Mouse (Mus musculus): ENCODE results near the gene Ly6g6f. TPM values are rescaled to one million over a fixed set of nuclear protein-coding genes. Genes with fewer than 3 reads are reported as not detected.

Gene Ly6g6f
- polyA plus RNA-seq, 1 experiment from 2014 or later = 0.23 TPM

DNA sequence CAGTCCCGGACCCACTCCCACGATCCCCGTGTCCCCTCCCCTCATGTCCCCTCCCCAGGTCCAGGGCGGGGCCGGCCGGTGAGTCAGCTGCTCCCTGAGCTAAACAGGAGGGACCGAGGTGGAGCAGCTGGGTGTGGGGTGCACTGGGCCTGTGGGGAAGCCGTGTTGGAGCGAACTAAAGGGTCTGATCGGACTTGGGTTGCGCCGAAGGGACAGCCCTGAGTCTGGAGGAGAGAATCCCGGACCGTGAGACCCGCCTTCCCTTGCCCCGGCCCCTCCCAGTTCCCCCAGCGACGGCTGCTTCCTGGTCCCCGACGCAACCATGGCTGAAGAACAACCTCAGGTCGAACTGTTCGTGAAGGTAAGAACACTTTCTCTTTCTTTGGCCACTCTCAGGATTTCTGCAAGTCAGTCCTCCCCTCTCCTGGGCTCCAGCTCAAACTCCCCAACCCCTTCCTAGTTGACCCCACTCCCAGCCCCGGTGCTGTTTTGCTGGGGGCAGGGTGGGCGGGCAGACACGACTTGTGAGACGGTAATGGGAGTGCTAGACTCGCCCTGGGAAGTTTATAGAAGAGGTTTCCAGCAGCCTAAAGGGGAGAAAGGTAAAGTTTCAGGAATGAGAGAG is 35.2 kb downstream of the Ly6g6f start:
- peak overlapping the region; percentile 100 for H3K27ac ChIP-seq (ENCODE audit: low read length)
- ATAC-seq = peak; percentile 18
- no peaks in the 10 kb centered on the region for H3K27me3 ChIP-seq (replicated peaks; ENCODE audit: control insufficient read depth, insufficient read depth, low read length)
- peak overlapping the region; percentile 87 for H3K9ac ChIP-seq (ENCODE audit: low read depth, low read length)
- peak overlapping the region; percentile 87 for H3K4me2 ChIP-seq (ENCODE audit: low read depth, low read length)
- H3K36me3 ChIP-seq (ENCODE audit: control insufficient read depth, insufficient read depth, low read length) = peaks cover 18% of the 10 kb centered on the region
- under 1% methylated on average over 27 of the region's 27 CpGs for WGBS
- peak overlapping the region; percentile 79 for H3K4me3 ChIP-seq (ENCODE audit: low read length)
- peaks cover 43% of the 10 kb centered on the region for H3K4me1 ChIP-seq (ENCODE audit: control insufficient read depth, insufficient read depth, low read length)
- H3K9me3 ChIP-seq (ENCODE audit: control insufficient read depth, low read length) = no peaks in the 10 kb centered on the region

GRCm38 (mm10) chr17:35049561-35050016 is 35.8 kb downstream of the Ly6g6f start, which contains the start of gene Clic1:
TSS of gene Clic1 (plus strand) at chr17:35049966.
- Histone ChIP-seq H3K4me1 (ENCODE audit: control insufficient read depth, insufficient read depth, low read length) (peaks cover 44% of the 10 kb centered on the region), H3K27ac (ENCODE audit: low read length) (peak within 1 kb of the TSS; percentile 100), H3K27me3 (replicated peaks; ENCODE audit: control insufficient read depth, insufficient read depth, low read length) (no peaks in the 10 kb centered on the region), H3K4me2 (ENCODE audit: low read depth, low read length) (peak within 1 kb of the TSS; percentile 87), H3K36me3 (ENCODE audit: control insufficient read depth, insufficient read depth, low read length) (peaks cover 13% of the 10 kb centered on the region), H3K4me3 (ENCODE audit: low read length) (peak within 1 kb of the TSS; percentile 79), H3K9ac (ENCODE audit: low read depth, low read length) (peak within 1 kb of the TSS; percentile 87), H3K9me3 (ENCODE audit: control insufficient read depth, low read length) (no peaks in the 10 kb centered on the region)
- 2% methylated on average over 11 of the region's 11 CpGs for WGBS
- peak; percentile 37 for ATAC-seq

GRCm38 (mm10) chr17:35048932-35049440 is 36.4 kb downstream of the Ly6g6f start:
- no peak for ATAC-seq

GRCm38 (mm10) chr17:35048149-35048931 is 37.1 kb downstream of the Ly6g6f start:
- Histone ChIP-seq H3K4me2 (ENCODE audit: low read depth, low read length) (peak overlapping the region; percentile 87), H3K9ac (ENCODE audit: low read depth, low read length) (peak overlapping the region; percentile 57), H3K9me3 (ENCODE audit: control insufficient read depth, low read length) (no peaks in the 10 kb centered on the region), H3K27ac (ENCODE audit: low read length) (peak overlapping the region; percentile 100), H3K36me3 (ENCODE audit: control insufficient read depth, insufficient read depth, low read length) (0 out of 2 replicates have a peak, but pooled peaks cover 5% of the 10 kb centered on the region), H3K4me3 (ENCODE audit: low read length) (peak overlapping the region; percentile 27), H3K4me1 (ENCODE audit: control insufficient read depth, insufficient read depth, low read length) (peaks cover 51% of the 10 kb centered on the region), H3K27me3 (replicated peaks; ENCODE audit: control insufficient read depth, insufficient read depth, low read length) (no peaks in the 10 kb centered on the region)
- WGBS = 27% methylated on average over 11 of the region's 11 CpGs
- peak; percentile 13 for ATAC-seq

More at GRCm38 (mm10) chr17:35048932-35049440, 36.4 kb downstream of the Ly6g6f start:
- no peaks in the 10 kb centered on the region for H3K9me3 ChIP-seq (ENCODE audit: control insufficient read depth, low read length)
- 63% methylated on average over 5 of the region's 5 CpGs for WGBS
- H3K27me3 ChIP-seq (replicated peaks; ENCODE audit: control insufficient read depth, insufficient read depth, low read length) = no peaks in the 10 kb centered on the region
- peak overlapping the region; percentile 100 for H3K27ac ChIP-seq (ENCODE audit: low read length)
- H3K4me3 ChIP-seq (ENCODE audit: low read length) = no peak overlapping the region
- H3K4me1 ChIP-seq (ENCODE audit: control insufficient read depth, insufficient read depth, low read length) = peaks cover 51% of the 10 kb centered on the region
- peaks cover 9% of the 10 kb centered on the region for H3K36me3 ChIP-seq (ENCODE audit: control insufficient read depth, insufficient read depth, low read length)
- peak overlapping the region; percentile 87; the same call in 1 of the 2 replicates for H3K4me2 ChIP-seq (ENCODE audit: low read depth, low read length)
- H3K9ac ChIP-seq (ENCODE audit: low read depth, low read length) = peak overlapping the region; percentile 87

DNA sequence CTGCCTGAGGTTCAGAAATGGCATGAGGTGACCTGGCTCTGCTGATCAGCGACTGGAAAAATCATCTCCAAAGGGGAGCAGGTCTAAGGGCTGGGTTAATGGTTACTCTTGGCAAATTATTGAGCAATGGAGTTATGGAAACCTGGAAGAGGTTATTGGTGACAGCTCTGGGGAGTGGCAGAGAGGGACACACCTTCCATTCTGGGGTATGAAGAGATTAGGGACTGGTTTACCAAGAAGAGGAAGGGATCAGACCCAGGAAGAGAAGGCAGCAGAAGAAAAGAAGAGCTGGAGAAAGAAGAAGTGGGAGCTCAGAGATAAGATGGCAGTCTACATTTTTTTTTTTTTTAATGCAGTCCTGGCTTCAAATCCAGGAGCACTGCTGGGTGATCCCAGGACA is 37.7 kb downstream of the Ly6g6f start:
- peak; percentile 39 for ATAC-seq
- H3K27me3 ChIP-seq (replicated peaks; ENCODE audit: control insufficient read depth, insufficient read depth, low read length) = no peaks in the 10 kb centered on the region
- H3K9me3 ChIP-seq (ENCODE audit: control insufficient read depth, low read length) = no peaks in the 10 kb centered on the region
- H3K4me1 ChIP-seq (ENCODE audit: control insufficient read depth, insufficient read depth, low read length) = peaks cover 47% of the 10 kb centered on the region
- peak overlapping the region; percentile 100 for H3K27ac ChIP-seq (ENCODE audit: low read length)
- H3K4me3 ChIP-seq (ENCODE audit: low read length) = peak overlapping the region; percentile 27
- 31% methylated on average over 1 of the region's 1 CpGs for WGBS
- H3K36me3 ChIP-seq (ENCODE audit: control insufficient read depth, insufficient read depth, low read length) = 0 out of 2 replicates have a peak, but pooled peaks cover under 1% of the 10 kb centered on the region
- peak overlapping the region; percentile 54 for H3K4me2 ChIP-seq (ENCODE audit: low read depth, low read length)
- peak overlapping the region; percentile 57 for H3K9ac ChIP-seq (ENCODE audit: low read depth, low read length)

- Histone ChIP-seq H3K4me3 (ENCODE audit: low read length) (peak within 1 kb of the TSS; percentile 68), H3K27ac (ENCODE audit: low read length) (peak within 1 kb of the TSS; percentile 100), H3K9ac (ENCODE audit: low read depth, low read length) (peak within 1 kb of the TSS; percentile 93), H3K4me2 (ENCODE audit: low read depth, low read length) (peak within 1 kb of the TSS; percentile 100), H3K27me3 (replicated peaks; ENCODE audit: control insufficient read depth, insufficient read depth, low read length) (no peaks in the 10 kb centered on the region), H3K4me1 (ENCODE audit: control insufficient read depth, insufficient read depth, low read length) (peaks cover 40% of the 10 kb centered on the region), H3K9me3 (ENCODE audit: control insufficient read depth, low read length) (no peaks in the 10 kb centered on the region), H3K36me3 (ENCODE audit: control insufficient read depth, insufficient read depth, low read length) (no peaks in the 10 kb centered on the region)
- peak; percentile 87 for ATAC-seq
- WGBS = 2% methylated on average over 32 of the region's 33 CpGs
Measured at GRCm38 (mm10) chr17:35046681-35047455, 38.5 kb downstream of the Ly6g6f start, which contains the start of gene Msh5. TSS of gene Msh5 (minus strand) at chr17:35046745.

DNA sequence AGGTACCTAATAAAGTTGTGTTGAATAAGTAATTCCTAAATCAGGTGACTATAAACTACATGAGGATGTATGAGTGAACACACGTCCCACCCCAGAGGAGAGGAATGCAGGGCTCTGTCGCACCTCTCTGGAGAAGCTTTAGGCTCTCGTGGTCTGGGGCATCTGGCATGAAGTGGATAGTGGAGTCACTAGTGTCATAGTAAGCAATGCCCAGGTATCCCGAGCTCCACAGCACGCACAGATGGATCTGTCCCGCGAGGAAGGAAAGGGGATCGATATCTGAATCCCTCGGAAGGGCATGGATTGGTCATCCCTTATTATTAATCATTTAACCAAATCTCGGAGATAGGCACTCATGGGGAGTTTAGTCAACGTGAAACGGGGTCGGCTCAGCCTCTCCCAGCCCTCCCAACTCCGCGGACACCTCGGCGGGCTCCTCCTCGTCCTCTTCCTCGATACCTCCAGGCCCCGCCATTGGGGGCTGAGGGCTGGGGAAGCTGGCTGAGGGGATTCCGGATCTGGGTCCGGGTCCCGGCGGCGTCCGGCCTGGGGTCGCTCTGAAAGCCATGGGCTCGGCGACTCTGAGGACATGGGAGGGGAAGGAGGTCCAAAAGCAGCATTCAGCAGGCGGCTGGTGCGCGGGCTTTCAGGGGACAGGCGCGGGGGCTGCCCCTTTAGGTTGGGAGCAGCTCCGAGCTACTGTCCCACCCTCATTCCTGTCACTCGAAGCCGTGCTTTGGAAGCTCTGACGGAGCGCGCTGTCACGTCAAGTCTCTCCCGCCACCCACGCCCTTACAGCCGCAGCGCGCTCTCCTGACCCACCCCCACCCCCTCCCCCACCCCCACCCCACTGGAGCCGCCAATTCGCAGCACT is 39.4 kb downstream of the Ly6g6f start:
- ATAC-seq = peak; percentile 0; the same call in 1 of the 2 replicates
- Histone ChIP-seq H3K9ac (ENCODE audit: low read depth, low read length) (peak overlapping the region; percentile 93), H3K36me3 (ENCODE audit: control insufficient read depth, insufficient read depth, low read length) (no peaks in the 10 kb centered on the region), H3K4me2 (ENCODE audit: low read depth, low read length) (peak overlapping the region; percentile 100), H3K27me3 (replicated peaks; ENCODE audit: control insufficient read depth, insufficient read depth, low read length) (no peaks in the 10 kb centered on the region), H3K9me3 (ENCODE audit: control insufficient read depth, low read length) (no peaks in the 10 kb centered on the region), H3K27ac (ENCODE audit: low read length) (peak overlapping the region; percentile 90), H3K4me3 (ENCODE audit: low read length) (peak overlapping the region; percentile 68), H3K4me1 (ENCODE audit: control insufficient read depth, insufficient read depth, low read length) (peaks cover 40% of the 10 kb centered on the region)
- 4% methylated on average over 48 of the region's 48 CpGs for WGBS
